Mouse (Mus musculus) left cerebral cortex, adult 18-20 months (tissue): ENCODE data around the gene Cebpz. TPM values are rescaled to one million over a fixed set of nuclear protein-coding genes. Genes with fewer than 3 reads are reported as not detected.

Source experiments
- DNase-seq, 2 experiments: peaks; one replicate each; pipeline ENCODE4 v3.0.0; 2021 to 2022; ENCODE audit warnings: low spot score in 2 of 2, mixed read lengths in 1 of 2
- total RNA-seq, 2 experiments: library from RNA; stranded (reverse); gene quantifications; 2 replicates each; pipeline ENCODE4 v1.2.3; 2021

The Cebpz gene
- total RNA-seq, 2 experiments from 2014 or later: 36.2 to 36.3 TPM

DNA sequence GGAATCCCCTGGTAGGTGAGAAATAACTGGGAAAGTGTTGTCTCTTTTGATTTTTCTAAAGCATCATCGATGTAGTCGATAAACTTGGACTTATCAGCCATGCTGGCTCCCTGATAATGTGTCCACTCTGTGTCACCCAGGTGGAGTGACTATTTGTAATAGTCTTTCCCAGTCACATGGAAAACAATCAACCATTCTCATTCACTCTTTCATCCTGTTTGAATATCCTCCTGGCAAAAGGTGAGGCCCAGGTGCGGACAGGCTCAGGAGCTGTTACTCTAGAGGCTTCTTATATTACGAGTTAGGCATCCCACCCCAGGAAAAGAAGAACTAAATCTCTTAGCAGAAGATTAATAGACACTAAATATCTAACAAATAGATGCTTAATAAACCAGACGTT lies 30.0 kb downstream of the Cebpz start, which contains the start of gene Sult6b1:
Gene Sult6b1, minus strand, starts transcription at position 101 of the 400 bp plus-strand sequence.
- DNase-seq: no peak

DNA sequence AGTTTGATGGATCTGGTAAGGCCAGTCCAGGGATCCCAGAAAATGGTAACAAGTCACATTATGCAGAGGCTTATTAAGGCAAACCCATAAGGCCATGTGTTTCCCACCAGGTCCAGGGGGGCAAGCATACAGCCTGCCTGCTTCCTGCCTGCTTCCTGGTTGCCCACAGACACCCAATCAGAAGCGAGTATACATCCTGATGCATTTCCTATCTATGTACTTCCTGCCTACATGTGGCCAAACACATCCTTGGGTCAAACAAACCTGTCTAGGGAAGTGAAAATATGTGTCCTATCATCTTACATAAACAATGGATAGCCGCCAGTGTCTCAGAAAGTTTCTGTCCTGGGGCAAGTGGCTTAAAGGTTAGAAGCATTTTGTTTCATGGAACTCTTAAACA lies 33.7 kb downstream of the Cebpz start:
- DNase-seq: no peak

DNA sequence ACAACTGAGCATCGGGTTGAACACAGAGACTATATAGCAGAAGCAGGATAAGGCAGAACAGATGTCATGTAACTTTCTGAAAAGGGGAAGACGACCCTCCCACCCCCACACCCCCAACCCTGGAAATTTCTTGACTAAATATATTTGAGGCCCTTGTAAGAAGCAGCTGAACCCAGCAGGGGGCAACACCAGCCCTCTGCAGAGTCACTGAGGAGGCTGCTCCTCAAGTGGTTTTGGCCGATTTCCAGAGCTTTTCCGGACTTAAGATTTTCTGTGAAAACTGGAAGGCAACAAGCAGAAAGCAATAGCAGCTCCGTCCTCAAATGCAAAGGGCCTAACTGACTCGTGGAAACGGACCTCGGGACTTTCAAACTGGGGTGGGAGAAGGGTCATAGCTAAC lies 41.5 kb downstream of the Cebpz start:
- peak in 1 of 2 experiments; percentile 19 for DNase-seq

DNA sequence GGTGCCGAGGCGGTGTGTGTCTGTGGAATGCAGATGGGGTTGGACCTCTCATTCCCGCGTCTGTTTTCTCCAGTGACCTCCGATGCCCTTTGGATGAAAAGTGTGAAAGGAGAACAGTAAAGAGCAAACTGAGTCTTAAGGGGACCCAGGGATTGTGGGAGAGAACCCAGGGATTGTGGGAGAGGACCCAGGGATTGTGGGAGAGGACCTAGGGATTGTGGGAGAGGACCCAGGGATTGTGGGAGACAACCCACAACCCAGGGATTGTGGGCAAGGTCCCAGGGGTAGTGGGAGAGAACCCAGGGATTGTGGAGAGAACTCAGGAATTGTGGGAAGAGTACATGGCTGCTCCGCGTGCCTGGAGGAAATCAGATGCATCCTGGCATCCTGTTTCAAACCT lies 41.9 kb downstream of the Cebpz start:
- DNase-seq: no peak

DNA sequence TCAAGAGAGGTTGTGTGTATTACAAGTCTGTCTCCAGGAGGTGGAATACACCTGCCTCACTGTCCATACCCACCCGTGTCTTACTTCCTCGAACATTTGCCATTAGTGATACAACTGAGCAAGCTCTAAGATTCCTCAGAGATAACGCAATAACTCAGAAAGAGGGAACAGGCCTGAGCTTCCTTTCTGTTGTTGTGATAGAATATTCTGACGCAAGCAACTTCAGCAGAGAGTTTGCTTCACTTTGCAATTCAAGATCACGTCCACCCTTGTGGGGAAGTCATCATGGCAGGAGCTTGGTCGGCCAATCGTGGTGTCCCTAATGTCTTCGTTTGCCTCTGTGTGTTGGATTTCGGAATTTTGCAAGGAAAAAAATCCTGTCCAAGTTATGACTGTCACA lies 45.8 kb downstream of the Cebpz start:
- DNase-seq: no peak

DNA sequence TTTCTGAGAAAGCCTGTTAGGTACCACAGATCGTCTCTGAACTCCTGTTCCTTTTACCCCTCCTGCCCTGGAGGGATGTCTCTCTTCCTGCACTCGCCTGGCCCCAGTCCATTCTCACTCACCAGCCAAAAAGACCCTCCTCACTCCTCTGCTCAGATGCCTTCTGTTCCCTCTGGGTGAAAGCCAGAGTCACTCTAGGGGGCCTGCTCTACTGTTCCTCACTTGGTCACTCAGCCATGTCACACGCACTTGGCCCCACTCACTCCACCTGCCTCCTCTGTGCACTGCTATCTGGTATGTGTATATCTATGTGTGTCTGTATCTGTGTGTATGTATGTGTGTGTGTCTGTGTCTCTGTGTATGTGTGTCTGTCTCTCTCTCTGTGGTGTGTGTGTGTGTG lies 47.7 kb downstream of the Cebpz start:
- no peak for DNase-seq

DNA sequence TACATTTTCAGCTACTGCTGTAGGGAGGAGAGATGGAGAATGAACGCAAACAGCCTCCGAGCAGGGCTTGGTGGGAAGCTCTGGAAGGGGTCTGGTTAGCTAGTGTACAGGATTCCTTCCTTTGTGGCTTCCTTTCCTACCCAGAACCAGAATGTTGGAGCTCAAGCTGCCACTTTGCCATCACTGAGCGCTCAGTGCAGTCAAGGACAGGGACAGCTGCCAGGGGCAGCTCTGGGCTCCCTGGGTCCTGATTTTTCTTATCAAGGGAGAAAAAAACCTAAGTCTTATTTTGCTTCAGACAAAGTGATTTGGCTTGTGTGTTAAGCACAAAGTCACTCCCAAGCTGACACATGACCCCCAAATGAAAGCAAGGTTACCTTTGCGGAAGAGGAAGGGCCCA lies 48.3 kb downstream of the Cebpz start:
- no peak for DNase-seq

DNA sequence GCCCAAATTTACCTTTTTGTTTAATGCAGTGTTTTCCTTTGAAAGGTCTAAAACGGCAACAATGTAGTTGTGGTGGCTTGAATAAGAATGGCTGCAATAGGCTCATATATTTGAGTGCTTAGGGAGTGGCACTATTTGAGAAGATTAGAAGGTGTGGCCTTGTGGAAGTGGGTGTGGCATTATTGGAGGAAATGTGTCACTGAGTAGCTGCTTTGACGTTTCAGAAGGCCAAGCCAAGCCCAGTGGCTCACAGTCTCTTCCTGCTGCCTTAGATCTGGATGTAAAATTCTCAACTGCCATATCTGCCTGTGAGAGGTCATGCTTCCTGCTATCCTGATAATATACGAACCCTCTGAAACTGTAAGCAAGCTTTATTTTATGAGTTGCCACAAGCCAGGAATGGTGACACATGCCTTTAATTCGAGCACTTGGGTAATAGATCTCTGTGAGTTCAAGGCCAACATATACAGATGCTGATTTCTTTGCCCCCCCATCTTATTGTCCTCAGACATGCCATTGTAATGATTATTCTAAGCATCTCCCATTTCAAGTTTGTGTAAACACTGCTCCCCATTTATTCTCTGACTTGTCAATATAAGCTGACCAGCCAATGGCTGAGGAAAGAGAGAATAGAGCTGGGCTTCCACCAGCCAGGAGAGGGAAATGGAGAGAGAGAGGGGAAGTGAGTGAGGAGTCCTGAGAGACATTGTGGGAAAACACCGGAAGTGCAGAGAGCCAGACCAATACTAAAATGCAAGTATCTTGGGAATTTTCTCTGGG lies 51.4 kb downstream of the Cebpz start:
- DNase-seq: no peak

DNA sequence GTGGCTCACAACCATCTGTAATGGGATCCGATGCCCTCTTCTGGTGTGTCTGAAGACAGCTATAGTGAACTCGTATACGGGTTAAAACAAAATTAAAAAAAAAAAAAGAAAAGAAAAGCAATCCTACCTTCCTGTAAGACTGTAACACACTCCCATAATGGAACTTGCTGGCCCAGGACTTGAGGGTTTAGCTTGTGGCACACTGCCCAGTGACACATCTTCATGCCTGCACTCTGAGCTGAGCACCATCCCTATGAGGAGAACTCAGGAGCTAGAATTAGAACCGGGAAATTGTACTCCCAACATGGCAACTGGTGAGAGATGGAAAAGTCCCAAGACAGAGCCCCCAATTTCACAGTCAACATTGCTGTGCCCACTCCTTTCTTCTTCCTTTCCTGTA lies 53.6 kb downstream of the Cebpz start:
- no peak for DNase-seq

DNA sequence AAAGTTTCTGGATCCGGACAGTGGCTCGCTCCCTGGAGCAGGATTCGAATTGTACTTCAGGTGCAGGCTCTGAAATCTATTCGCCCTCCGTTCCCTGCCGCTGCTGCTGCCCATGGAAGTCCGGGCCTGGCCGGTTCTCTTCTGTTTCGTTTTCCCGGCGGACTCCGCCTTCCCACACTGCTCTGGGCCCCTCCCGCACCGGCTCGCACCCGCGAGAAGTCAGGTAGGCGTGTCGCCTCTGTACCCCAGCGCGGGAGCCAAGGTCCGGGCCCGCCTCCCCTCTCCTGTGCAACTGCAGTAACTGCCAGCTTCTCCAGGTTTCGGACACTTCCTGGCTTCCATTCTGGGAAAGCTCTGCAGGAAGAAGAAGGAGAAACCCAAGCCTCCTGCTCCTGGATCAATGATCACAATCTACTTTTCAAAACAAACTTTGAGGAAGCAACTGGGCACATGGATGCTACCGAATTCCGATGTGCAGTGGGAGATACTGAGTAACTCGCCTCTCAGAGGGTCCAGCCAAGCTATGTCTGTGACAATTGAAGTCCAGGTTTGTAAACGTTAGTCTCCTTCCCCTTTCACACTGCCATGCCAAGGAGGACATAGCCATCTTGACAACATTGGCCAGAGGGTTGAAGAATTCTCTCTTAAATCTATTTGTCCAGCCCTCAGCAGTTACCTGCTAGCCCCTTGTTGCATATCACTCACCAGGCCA lies 54.3 kb downstream of the Cebpz start, which contains the start of gene Eif2ak2:
Gene Eif2ak2, minus strand, starts transcription at position 173 of the 712 bp plus-strand sequence.
- DNase-seq: peak; percentile 41 to 65

DNA sequence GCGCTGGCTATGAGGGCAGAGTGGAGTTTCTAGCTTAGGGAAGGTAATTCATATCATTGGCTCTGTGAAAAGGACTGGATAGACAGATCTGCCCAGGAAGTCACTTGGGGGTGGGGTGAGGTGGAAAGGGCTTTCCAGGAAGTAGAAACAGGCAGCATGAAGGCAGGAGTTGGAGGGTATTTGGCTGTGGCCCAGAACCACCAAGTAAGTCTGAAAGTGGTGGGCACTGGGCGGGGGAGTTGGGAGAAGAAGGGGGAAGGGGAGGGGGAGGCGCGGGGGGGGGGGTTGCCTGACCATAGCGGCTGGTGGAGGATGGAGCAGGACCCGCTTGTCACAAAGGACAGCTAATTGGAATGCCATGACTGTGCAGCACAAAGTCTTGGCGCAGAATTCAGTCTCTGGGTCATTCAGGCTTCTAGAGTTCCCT lies 55.0 kb downstream of the Cebpz start:
- no peak for DNase-seq

DNA sequence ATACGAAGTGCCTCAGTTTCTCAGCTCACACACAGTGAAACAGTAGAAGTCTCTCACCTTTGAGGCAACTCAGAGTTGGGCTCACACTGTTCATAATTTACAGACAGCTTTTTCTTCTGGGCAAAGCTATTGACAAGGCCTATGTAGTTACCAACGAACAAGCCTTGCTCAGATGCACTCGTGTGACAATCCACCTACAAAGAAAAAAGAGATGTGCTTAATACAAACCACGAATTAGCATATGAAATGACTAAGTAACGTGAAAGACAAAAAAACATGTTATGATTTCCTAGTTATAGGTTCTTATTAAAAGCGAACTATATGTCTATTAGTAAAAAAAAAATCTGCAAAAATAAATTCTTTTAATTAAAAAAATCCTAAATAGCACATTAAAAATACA lies 63.0 kb downstream of the Cebpz start:
- no peak for DNase-seq

Other genes with a start within 250 kb of the Cebpz start
- 10 to 100 TPM; 58.8 to 68.7 TPM for gene Strn, start 199.9 kb downstream of the Cebpz start, total RNA-seq
- 10 to 100 TPM; 49.5 to 53.4 TPM for gene Heatr5b, start 101.7 kb downstream of the Cebpz start, total RNA-seq
- 10 to 100 TPM; 37.4 to 44.6 TPM for gene Gpatch11, start 101.5 kb downstream of the Cebpz start, total RNA-seq
- 1 to 10 TPM; 4.3 to 5.0 TPM for gene Eif2ak2, start 54.5 kb downstream of the Cebpz start, total RNA-seq
- not detected for gene Sult6b1, start 30.1 kb downstream of the Cebpz start, total RNA-seq
- gene Cebpzos, start 20.6 kb downstream of the Cebpz start, total RNA-seq: 10 to 100 TPM; 24.0 to 29.4 TPM
- 10 to 100 TPM; 62.9 to 67.4 TPM for gene Ndufaf7, start 70 bp upstream of the Cebpz start, total RNA-seq
- gene Prkd3, start 83.8 kb upstream of the Cebpz start, total RNA-seq: 1 to 10 TPM; 9.3 to 10.0 TPM
- 10 to 100 TPM in 1 of 2 experiments, 1 to 10 TPM in 1; 8.3 to 10.3 TPM for gene Qpct, start 114.8 kb upstream of the Cebpz start, total RNA-seq